Mouse (Mus musculus) adrenal gland, adult 10 weeks (tissue): ENCODE measurements around the gene Esr2. TPM values are rescaled to one million over a fixed set of nuclear protein-coding genes. Genes with fewer than 3 reads are reported as not detected.

Experiments used
- polyA plus RNA-seq: library from polyadenylated mRNA; stranded (reverse); fragments of 350-450 nt; fragmentation: Illumina TruSeq; extraction: RNeasy Lipid Tissue Mini Kit (QIAGEN cat#74804); gene quantifications from one replicate; pipeline ENCODE4 v1.2.3, GENCODE M21; 2014; ENCODE audit warnings: low read depth, low replicate concordance

The Esr2 gene
- polyA plus RNA-seq = not detected

GRCm38 (mm10) chr12:76177000-76177863 lies at the start of gene Esr2:
Gene Esr2, minus strand, starts transcription at chr12:76177259.

Other genes starting within 250 kb of the Esr2 start
- gene Tex21, start 69.5 kb upstream of the Esr2 start, polyA plus RNA-seq = not detected
- 24.8 TPM for gene Mthfd1, start 78.0 kb upstream of the Esr2 start, polyA plus RNA-seq
- 0.99 TPM for gene Akap5, start 147.6 kb upstream of the Esr2 start, polyA plus RNA-seq
- 21.6 TPM for gene Zbtb25, start 192.3 kb upstream of the Esr2 start, polyA plus RNA-seq
- gene Zbtb1, start 193.0 kb upstream of the Esr2 start, polyA plus RNA-seq = 14.1 TPM
- 10.0 TPM for gene Hspa2, start 226.9 kb upstream of the Esr2 start, polyA plus RNA-seq
- not detected for gene Ppp1r36, start 240.3 kb upstream of the Esr2 start, polyA plus RNA-seq